Mouse (Mus musculus): Measurements from ENCODE around the gene Ppan. TPM values are rescaled to one million over a fixed set of nuclear protein-coding genes. Genes with fewer than 3 reads are reported as not detected.

Gene Ppan
- polyA plus RNA-seq, 1 experiment: 76.9 TPM

- Histone ChIP-seq H3K4me1 (ENCODE audit: control insufficient read depth, insufficient read depth, low read length) (peaks cover 3% of the 10 kb centered on the region), H3K9me3 (replicated peaks; ENCODE audit: control insufficient read depth, insufficient read depth, low read length, poor library complexity, severe bottlenecking) (0 out of 2 replicates have a peak, but pooled peaks cover 7% of the 10 kb centered on the region), H3K27me3 (ENCODE audit: control insufficient read depth, insufficient read depth, low read length, poor library complexity, severe bottlenecking) (no peaks in the 10 kb centered on the region), H3K27ac (ENCODE audit: insufficient read depth, low read length) (no peak overlapping the region), H3K36me3 (ENCODE audit: control insufficient read depth, insufficient read depth, low read length, poor library complexity, severe bottlenecking) (peaks cover 31% of the 10 kb centered on the region), H3K4me3 (ENCODE audit: low read depth, low read length) (peak overlapping the region; percentile 25; the same call in 1 of the 2 replicates), H3K9ac (ENCODE audit: low read depth, poor library complexity, severe bottlenecking) (peak overlapping the region; percentile 53)
- TF ChIP-seq CTCF (IDR thresholded peaks at IDR 0.05; ENCODE audit: low read depth, low read length) (no peak), EP300 (IDR thresholded peaks at IDR 0.05; ENCODE audit: insufficient read depth, low read depth, low read length) (no peak), POLR2A (IDR thresholded peaks at IDR 0.05; ENCODE audit: insufficient read depth, low read length) (no peak)
Measured at GRCm38 (mm10) chr9:20887191-20887590, 784 bp upstream of the Ppan start.

DNA sequence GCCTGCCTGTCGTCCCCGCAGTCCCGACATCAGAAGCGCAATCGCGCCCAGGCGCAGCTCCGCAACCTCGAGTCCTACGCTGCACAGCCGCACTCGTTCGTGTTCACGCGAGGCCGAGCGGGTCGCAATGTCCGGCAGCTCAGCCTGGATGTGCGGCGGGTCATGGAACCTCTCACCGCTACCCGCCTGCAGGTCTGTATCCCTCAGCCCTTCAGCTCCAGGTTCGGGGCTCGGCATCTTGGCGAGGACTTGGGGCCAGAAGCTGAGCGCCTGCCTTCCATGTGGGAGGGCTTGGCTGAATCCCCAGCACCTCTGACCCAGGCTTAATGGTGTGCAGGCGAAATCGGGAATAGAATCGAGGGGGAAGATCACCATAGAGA lies 401 bp downstream of the Ppan start:
- peaks cover 3% of the 10 kb centered on the region for H3K4me1 ChIP-seq (ENCODE audit: control insufficient read depth, insufficient read depth, low read length)
- TF ChIP-seq POLR2A (IDR thresholded peaks at IDR 0.05; ENCODE audit: insufficient read depth, low read length) (no peak), CTCF (IDR thresholded peaks at IDR 0.05; ENCODE audit: low read depth, low read length) (no peak), EP300 (IDR thresholded peaks at IDR 0.05; ENCODE audit: insufficient read depth, low read depth, low read length) (no peak)
- H3K27ac ChIP-seq (ENCODE audit: insufficient read depth, low read length): peak overlapping the region; percentile 0
- no peaks in the 10 kb centered on the region for H3K27me3 ChIP-seq (ENCODE audit: control insufficient read depth, insufficient read depth, low read length, poor library complexity, severe bottlenecking)
- H3K9me3 ChIP-seq (replicated peaks; ENCODE audit: control insufficient read depth, insufficient read depth, low read length, poor library complexity, severe bottlenecking): 0 out of 2 replicates have a peak, but pooled peaks cover 7% of the 10 kb centered on the region
- H3K9ac ChIP-seq (ENCODE audit: low read depth, poor library complexity, severe bottlenecking): peak overlapping the region; percentile 74
- H3K4me3 ChIP-seq (ENCODE audit: low read depth, low read length): peak overlapping the region; percentile 92
- peaks cover 37% of the 10 kb centered on the region for H3K36me3 ChIP-seq (ENCODE audit: control insufficient read depth, insufficient read depth, low read length, poor library complexity, severe bottlenecking)

DNA sequence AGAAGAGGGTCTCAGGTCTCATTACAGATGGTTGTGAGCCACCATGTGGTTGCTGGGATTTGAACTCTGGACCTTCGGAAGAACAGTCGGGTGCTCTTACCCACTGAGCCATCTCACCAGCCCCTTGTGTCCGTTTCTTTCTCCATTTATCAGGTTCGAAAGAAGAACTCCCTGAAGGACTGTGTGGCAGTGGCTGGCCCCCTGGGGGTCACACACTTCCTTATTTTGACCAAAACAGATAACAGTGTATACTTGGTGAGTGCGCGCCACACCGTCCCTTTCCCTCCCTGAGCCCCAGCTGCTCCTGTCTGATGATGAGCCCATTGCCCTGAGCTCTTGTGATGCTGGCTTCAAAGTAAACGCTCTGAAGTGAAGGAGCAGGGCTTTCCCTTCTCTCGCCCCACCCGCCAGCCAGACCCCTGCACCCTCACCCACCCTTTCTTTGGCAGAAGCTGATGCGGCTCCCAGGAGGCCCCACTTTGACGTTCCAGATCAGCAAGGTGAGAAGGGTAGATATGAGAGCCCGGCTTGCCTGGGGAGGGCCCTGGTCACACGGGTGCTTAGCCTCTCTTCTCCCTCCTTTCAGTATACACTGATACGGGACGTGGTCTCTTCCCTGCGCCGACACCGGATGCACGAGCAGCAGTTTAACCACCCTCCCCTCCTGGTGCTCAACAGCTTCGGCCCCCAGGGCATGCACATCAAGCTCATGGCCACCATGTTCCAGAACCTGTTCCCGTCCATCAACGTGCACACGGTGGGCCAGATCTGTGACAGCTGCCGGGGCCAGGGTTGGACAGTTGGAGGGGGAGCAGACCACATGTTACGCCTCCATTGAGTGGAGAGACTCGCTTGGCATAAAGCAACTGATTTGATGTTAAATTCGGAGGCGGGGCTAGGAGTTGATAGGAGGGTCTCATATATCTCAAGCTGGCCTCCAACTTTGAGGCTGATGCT lies 1.5 kb downstream of the Ppan start:
- Histone ChIP-seq H3K9me3 (replicated peaks; ENCODE audit: control insufficient read depth, insufficient read depth, low read length, poor library complexity, severe bottlenecking) (0 out of 2 replicates have a peak, but pooled peaks cover 4% of the 10 kb centered on the region), H3K36me3 (ENCODE audit: control insufficient read depth, insufficient read depth, low read length, poor library complexity, severe bottlenecking) (peaks cover 46% of the 10 kb centered on the region), H3K27me3 (ENCODE audit: control insufficient read depth, insufficient read depth, low read length, poor library complexity, severe bottlenecking) (no peaks in the 10 kb centered on the region), H3K9ac (ENCODE audit: low read depth, poor library complexity, severe bottlenecking) (peak overlapping the region; percentile 74), H3K27ac (ENCODE audit: insufficient read depth, low read length) (peak overlapping the region; percentile 21; the same call in 1 of the 2 replicates), H3K4me1 (ENCODE audit: control insufficient read depth, insufficient read depth, low read length) (peaks cover 3% of the 10 kb centered on the region), H3K4me3 (ENCODE audit: low read depth, low read length) (peak overlapping the region; percentile 69)
- 0 out of 2 replicates have a peak, but pooled peaks have one; percentile 4 for TF ChIP-seq EP300 (IDR thresholded peaks at IDR 0.05; ENCODE audit: insufficient read depth, low read depth, low read length)
- no peak for TF ChIP-seq POLR2A (IDR thresholded peaks at IDR 0.05; ENCODE audit: insufficient read depth, low read length)
- TF ChIP-seq CTCF (IDR thresholded peaks at IDR 0.05; ENCODE audit: low read depth, low read length): no peak

DNA sequence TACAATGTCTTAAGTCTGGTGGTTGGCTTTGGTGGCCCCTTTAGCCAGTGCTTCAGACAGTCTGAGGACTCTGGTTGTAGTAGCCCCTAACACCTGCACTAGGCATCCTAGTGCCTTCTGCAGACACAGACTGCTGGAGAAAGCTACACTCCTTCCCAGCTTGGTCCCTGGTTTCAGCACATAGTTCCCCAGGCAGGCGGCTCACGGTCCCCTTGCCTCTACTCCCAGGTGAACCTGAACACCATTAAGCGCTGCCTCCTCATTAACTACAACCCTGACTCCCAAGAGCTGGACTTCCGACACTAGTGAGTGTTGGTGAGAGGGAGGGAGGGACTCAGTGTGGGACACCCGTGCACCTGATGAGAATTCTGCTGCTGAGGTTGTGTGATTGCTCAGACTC lies 2.4 kb downstream of the Ppan start:
- no peaks in the 10 kb centered on the region for H3K27me3 ChIP-seq (ENCODE audit: control insufficient read depth, insufficient read depth, low read length, poor library complexity, severe bottlenecking)
- peaks cover 56% of the 10 kb centered on the region for H3K36me3 ChIP-seq (ENCODE audit: control insufficient read depth, insufficient read depth, low read length, poor library complexity, severe bottlenecking)
- H3K9me3 ChIP-seq (replicated peaks; ENCODE audit: control insufficient read depth, insufficient read depth, low read length, poor library complexity, severe bottlenecking): no peaks in the 10 kb centered on the region
- no peak overlapping the region for H3K27ac ChIP-seq (ENCODE audit: insufficient read depth, low read length)
- peaks cover 3% of the 10 kb centered on the region for H3K4me1 ChIP-seq (ENCODE audit: control insufficient read depth, insufficient read depth, low read length)
- no peak for TF ChIP-seq EP300 (IDR thresholded peaks at IDR 0.05; ENCODE audit: insufficient read depth, low read depth, low read length)
- TF ChIP-seq CTCF (IDR thresholded peaks at IDR 0.05; ENCODE audit: low read depth, low read length): no peak
- TF ChIP-seq POLR2A (IDR thresholded peaks at IDR 0.05; ENCODE audit: insufficient read depth, low read length): no peak
- H3K4me3 ChIP-seq (ENCODE audit: low read depth, low read length): no peak overlapping the region
- H3K9ac ChIP-seq (ENCODE audit: low read depth, poor library complexity, severe bottlenecking): no peak overlapping the region

DNA sequence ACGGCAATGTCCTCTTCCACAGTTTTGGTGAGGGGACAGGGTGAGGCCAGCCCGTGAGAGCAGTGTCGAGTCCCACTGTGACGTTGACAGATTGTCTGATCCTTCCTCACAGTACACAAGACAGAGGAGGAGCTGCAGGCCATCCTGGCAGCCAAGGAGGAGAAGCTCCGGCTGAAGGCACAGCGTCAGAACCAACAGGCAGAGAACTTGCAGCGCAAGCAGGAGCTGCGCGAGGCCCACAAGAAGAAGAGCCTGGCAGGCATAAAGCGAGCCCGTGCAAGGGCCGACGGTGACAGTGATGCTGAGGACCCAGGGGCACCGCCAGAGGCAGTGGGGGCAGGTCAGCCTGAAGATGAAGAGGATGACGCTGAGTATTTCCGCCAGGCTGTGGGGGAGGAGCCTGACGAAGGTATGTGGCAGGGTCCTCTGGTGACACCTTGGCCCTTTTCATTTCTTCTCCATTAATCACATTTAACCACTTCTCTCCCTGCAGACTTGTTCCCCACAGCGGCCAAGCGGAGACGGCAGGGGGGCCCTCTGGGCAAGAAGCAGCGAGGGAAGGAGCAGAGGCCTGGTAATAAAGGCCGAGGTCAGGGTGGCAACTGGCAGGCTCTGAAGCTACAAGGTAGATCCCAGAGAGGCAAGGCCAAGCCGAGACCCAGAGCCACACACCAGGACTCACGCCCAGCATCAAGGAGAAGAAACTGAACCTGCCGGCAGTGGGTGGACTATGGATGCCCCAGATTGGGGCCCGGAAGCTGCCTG lies 3.5 kb downstream of the Ppan start:
- H3K27ac ChIP-seq (ENCODE audit: insufficient read depth, low read length): 0 out of 2 replicates have a peak overlapping the region, but pooled peaks have one; percentile 0
- H3K9ac ChIP-seq (ENCODE audit: low read depth, poor library complexity, severe bottlenecking): no peak overlapping the region
- no peaks in the 10 kb centered on the region for H3K9me3 ChIP-seq (replicated peaks; ENCODE audit: control insufficient read depth, insufficient read depth, low read length, poor library complexity, severe bottlenecking)
- no peak for TF ChIP-seq POLR2A (IDR thresholded peaks at IDR 0.05; ENCODE audit: insufficient read depth, low read length)
- no peak for TF ChIP-seq CTCF (IDR thresholded peaks at IDR 0.05; ENCODE audit: low read depth, low read length)
- no peak overlapping the region for H3K4me3 ChIP-seq (ENCODE audit: low read depth, low read length)
- no peaks in the 10 kb centered on the region for H3K27me3 ChIP-seq (ENCODE audit: control insufficient read depth, insufficient read depth, low read length, poor library complexity, severe bottlenecking)
- H3K4me1 ChIP-seq (ENCODE audit: control insufficient read depth, insufficient read depth, low read length): peaks cover 3% of the 10 kb centered on the region
- peaks cover 64% of the 10 kb centered on the region for H3K36me3 ChIP-seq (ENCODE audit: control insufficient read depth, insufficient read depth, low read length, poor library complexity, severe bottlenecking)

Data from ES-Bruce4 (cell line).